Comparison of ENCODE assay signal across 16 mouse cellular contexts in genomic region chr3:152707321-152707823, GRCm38 (mm10). TPM values are rescaled to one million over a fixed set of nuclear protein-coding genes. Genes with fewer than 3 reads are reported as not detected.
"Had no signal": no experiment of that assay in that cellular context is flagged by ENCODE, and none has a peak within 500 bp of the region (broad histone marks: within the 10 kb centered on the region; RNA-seq: fewer than 3 reads in every experiment).

No protein-coding gene starts in this region.

- H3K27ac ChIP-seq: limb, embryonic 15.5 days; liver, embryonic 14.5 days; neural tube, embryonic 13.5 days had no signal

- DNase-seq: kidney, postnatal 36 days; layer of hippocampus, adult 9-11 months; layer of hippocampus, postnatal 36 days; lung, adult 2 months; lung, postnatal 36 days; retina, postnatal 1 day; right cerebral cortex, postnatal 4 days; spleen, adult 18-20 months; thymus, adult 18-20 months; thymus, postnatal 14 days had no signal

- ATAC-seq: lung, postnatal 0 days; midbrain, embryonic 16.5 days had no signal

- H3K4me3 ChIP-seq: limb, embryonic 15.5 days; neural tube, embryonic 13.5 days had no signal

- H3K36me3 ChIP-seq: limb, embryonic 15.5 days; neural tube, embryonic 13.5 days had no signal

- H3K9me3 ChIP-seq: limb, embryonic 15.5 days; neural tube, embryonic 13.5 days had no signal

- H3K27me3 ChIP-seq: limb, embryonic 15.5 days had no signal

- H3K4me1 ChIP-seq: limb, embryonic 15.5 days; neural tube, embryonic 13.5 days had no signal

RNA-seq across cellular contexts. Expression of gene Ak5, which starts 39.2 kb away (rescaled TPM):
- total RNA-seq: megakaryocyte, adult 5-6 weeks had no signal
